Mouse (Mus musculus): Measurements from ENCODE around the gene Slc35g3.
"Not testable (repeated sequence)": the region's sequence is repeated elsewhere in the genome, so short reads cannot be mapped to it uniquely, and the experiment has no call there.

The Slc35g3 gene

GRCm38 (mm10) chr11:69754701-69755100 is 7.1 kb downstream of the Slc35g3 start:
- no peak for DNase-seq (ENCODE audit: low spot score in 2 of 2)

DNA sequence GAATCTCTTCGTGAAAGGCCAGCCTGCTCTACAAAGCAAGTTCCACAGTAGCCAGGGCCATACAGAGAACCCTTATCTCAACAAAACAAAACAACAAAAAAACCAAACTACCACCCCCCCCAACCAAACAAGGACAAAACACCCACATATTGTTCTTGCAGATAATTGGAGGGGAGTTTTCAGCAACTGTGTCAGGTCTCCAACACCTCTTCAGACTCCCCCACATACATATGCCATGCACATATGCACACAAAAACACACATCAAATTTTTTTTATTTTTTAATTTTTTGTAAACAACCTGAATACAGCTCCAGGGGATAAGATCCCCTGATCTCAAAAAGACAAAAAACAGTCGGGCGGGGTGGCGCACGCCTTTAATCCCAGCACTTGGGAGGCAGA is 7.5 kb downstream of the Slc35g3 start:
- DNase-seq (ENCODE audit: low spot score in 2 of 2): no peak

DNA sequence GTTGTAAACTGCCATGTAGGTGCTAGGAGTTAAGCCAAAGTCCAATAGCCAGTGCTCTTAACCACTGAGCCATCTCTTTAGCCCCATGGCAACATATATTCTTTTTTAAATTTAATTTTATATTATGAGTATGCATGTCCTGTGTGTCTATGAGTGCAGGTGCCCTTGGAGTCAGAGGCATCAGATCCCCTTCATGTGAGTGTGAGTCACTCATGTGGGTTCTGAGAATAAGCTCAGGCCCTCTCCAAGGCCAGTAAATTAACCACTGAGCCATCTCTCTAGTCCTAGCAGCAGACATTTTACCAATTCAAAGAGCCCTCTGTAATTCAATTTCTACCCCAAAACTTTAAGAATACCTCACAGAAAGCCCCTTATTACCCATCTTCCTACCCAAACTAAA is 9.1 kb downstream of the Slc35g3 start:
- no peak for DNase-seq (ENCODE audit: low spot score in 2 of 2)

DNA sequence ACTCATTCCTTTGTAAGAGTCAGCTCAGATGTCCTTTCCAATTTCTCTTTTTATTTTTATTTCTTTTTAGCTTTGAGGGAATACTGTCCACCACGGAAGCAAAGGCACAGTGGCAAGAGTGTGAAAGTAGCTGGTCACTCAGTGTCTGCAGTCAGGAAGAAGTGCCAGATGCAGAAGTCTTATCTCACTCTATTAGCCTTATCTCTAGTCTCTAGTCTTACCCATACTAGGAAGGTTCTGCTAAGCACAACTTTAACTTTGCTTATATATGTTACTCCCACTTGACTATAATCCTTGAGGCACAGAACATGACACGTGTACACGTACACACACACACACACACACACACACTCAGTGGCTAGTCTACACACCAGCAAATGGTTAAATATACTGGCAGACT is 10.1 kb downstream of the Slc35g3 start:
- DNase-seq (ENCODE audit: low spot score in 2 of 2): no peak

GRCm38 (mm10) chr11:69731408-69731807 is 30.4 kb downstream of the Slc35g3 start:
- not testable (repeated sequence) for DNase-seq (ENCODE audit: low spot score in 2 of 2)

DNA sequence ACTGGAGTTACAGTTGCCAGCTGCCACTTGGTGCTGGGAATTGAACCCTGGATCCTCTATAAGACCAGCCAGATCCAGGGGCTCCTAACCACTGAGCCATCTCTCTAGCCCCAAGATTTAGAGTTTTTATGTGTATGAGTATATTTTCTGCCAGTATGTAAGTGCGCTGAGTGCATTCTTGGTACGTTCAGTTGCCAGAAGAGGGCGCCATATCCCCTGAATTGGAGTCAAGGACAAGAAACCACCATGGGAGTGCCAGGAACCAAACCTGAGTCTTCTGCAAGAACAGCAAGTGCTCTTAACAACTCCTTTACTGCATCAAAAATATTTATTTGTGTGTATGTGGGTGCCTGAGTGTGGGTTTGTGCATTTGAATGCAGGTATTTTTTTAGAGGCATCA is 32.7 kb downstream of the Slc35g3 start:
- DNase-seq (ENCODE audit: low spot score in 2 of 2): peak; percentile 50 to 72

DNA sequence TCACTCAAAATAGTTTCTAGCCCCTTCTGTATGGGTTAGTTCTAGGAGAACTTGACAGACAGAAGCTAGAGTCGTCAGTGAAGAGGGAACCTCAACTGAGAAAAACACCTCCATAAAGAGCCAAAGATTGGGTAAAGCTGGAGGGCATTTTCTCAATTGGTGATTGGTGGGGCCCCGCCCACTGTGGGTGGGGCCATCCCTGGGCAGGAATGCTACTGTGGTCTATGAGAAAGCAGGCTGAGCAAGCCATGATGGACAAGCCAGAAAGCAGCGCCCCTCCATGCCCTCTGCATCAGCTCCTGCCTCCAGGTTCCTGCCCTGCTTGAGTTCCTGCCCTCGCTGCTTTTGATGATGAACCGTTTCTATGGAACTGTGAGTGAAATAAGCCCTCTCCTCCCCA is 35.8 kb downstream of the Slc35g3 start:
- no peak for DNase-seq (ENCODE audit: low spot score in 2 of 2)

- no peak for DNase-seq (ENCODE audit: low spot score in 2 of 2)
Measured at GRCm38 (mm10) chr11:69723074-69723473, 38.7 kb downstream of the Slc35g3 start.

DNA sequence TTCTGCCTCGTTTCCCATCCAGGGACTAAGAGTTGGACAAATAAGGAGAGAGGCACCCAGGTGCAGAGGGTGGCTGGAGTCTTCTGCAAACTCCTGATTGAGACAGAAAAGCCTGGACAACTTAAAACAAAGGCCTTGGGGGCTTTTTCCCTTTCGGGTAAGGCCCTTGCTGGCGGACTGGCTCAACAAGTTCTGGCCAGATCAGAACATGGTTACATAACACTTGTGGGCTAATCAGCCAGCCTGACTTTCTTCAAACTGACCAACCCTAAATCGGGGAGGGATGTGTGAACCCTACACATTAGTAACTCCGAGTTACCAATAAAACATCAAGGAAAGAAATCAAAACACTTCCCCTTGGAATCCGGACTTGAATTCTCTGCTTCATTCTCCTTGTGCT is 40.9 kb downstream of the Slc35g3 start:
- DNase-seq (ENCODE audit: low spot score in 2 of 2): no peak

GRCm38 (mm10) chr11:69719423-69719822 is 42.3 kb downstream of the Slc35g3 start:
- no peak for DNase-seq (ENCODE audit: low spot score in 2 of 2)

- no peak for DNase-seq (ENCODE audit: low spot score in 2 of 2)
Measured at GRCm38 (mm10) chr11:69718661-69719060, 43.1 kb downstream of the Slc35g3 start.

DNA sequence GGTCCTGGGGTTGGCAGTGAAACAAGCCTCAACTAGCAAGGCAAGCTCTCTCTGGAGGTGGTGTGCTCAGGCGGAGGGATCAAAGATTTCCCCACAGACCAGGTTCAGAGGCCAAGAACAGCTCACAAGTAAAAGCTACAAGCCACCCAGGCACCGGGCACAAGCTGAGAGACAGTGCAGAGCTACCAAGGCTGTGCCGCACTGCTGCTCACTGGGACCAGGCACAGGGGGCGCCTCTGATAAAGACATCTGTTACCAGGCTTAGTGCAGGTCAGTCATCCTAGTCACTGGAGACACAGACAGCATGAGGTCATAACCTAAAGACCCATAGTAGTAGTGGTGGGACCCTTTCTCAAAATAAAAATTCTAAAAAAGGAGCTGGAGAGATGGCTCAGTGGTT is 44.8 kb downstream of the Slc35g3 start:
- DNase-seq (ENCODE audit: low spot score in 2 of 2): no peak

DNA sequence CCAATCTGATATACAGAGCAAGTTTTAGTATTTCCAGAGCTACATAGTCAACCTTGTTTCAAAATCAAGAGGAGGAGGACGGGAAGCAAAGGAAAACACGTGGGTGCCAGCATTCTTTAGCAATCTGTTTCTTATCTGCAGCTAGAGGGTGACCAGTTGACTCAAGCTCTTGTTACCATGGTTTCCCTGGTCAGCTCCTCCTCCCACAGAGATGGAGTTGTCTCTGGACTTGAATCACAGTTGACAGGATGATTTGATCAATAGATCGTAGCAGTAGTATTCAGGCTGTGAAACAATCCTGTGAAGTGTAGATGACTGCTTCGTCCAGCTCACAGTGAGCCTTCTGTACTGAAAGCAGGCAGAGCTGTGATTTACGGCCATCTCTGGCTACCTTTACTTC is 45.8 kb downstream of the Slc35g3 start:
- DNase-seq (ENCODE audit: low spot score in 2 of 2): no peak

GRCm38 (mm10) chr11:69715482-69715881 is 46.3 kb downstream of the Slc35g3 start:
- peak in 1 of 2 experiments; percentile 18 for DNase-seq (ENCODE audit: low spot score in 2 of 2)

- no peak for DNase-seq (ENCODE audit: low spot score in 2 of 2)
Measured at GRCm38 (mm10) chr11:69714636-69715329, 47.0 kb downstream of the Slc35g3 start.

DNA sequence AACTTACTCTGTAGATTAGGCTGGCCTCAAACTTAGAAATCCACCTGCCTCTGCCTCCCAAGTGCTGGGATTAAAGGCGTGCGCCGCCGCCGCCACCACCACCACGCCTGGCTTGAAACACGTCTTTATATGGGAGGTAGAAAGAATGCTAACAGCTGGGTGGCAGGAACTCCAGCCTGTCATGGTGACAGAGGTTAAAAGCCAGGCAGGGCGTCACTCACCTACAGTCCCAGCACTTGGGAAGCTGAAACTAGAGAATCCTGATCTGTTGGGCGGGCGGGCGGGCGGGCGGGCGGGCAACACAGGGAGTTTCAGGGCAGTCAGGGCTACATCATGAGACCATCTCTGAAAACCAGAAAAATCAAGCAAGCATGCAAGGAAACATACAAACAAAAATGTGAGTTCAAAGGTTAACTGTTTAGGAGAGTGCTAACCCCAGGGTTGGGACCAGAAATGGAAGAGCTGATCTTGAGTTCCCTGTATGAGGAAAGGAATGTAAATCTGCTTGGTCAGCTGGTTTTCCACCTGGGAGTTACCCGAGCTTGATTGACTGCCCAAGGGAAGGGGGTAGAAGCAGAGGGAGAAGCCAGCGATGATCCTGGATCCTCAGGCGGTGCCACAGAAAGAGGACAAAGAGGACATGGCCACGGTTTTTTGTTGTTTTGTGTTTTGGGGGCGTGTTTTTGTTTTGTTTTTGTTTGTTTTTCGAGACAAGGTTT is 48.7 kb downstream of the Slc35g3 start:
- no peak for DNase-seq (ENCODE audit: low spot score in 2 of 2)

GRCm38 (mm10) chr11:69711082-69711481 is 50.7 kb downstream of the Slc35g3 start:
- DNase-seq (ENCODE audit: low spot score in 2 of 2): no peak

GRCm38 (mm10) chr11:69710470-69710869 is 51.3 kb downstream of the Slc35g3 start:
- no peak for DNase-seq (ENCODE audit: low spot score in 2 of 2)

All from spleen, postnatal 14 days (tissue).